Mouse (Mus musculus) C2C12 (cell line): ENCODE results near the gene Tbx1.

ENCODE experiments used
- CEBPB ChIP-seq: IDR thresholded peaks from one replicate; pipeline ENCODE4 v1.6.1; 2011; ENCODE audit warnings: low read depth, mild to moderate bottlenecking, control low read depth, moderate library complexity
- CTCF ChIP-seq: IDR thresholded peaks from one replicate; pipeline ENCODE4 v1.5.1; 2011; ENCODE audit not compliant: control insufficient read depth, insufficient read depth, insufficient read length
- FOSL1 ChIP-seq: IDR thresholded peaks from one replicate; pipeline ENCODE4 v1.8.0; 2011; ENCODE audit warnings: mild to moderate bottlenecking, low read length; ENCODE audit not compliant: poor library complexity, insufficient read depth, severe bottlenecking
- MAX ChIP-seq: IDR thresholded peaks from one replicate; pipeline ENCODE4 v1.6.1; 2011; ENCODE audit warnings: mild to moderate bottlenecking, control low read depth
- MYOD1 ChIP-seq: IDR thresholded peaks from one replicate; pipeline ENCODE4 v1.6.1; 2011; ENCODE audit warnings: low read depth; ENCODE audit not compliant: control insufficient read depth, insufficient read length
- MYOG ChIP-seq: IDR thresholded peaks from one replicate; pipeline ENCODE4 v1.6.1; 2011; ENCODE audit not compliant: control insufficient read depth, insufficient read length; ENCODE audit errors: extremely low read depth
- USF1 ChIP-seq: IDR thresholded peaks from one replicate; pipeline ENCODE4 v1.6.1; 2011; ENCODE audit warnings: low read depth, mild to moderate bottlenecking, control low read depth, moderate library complexity

DNA sequence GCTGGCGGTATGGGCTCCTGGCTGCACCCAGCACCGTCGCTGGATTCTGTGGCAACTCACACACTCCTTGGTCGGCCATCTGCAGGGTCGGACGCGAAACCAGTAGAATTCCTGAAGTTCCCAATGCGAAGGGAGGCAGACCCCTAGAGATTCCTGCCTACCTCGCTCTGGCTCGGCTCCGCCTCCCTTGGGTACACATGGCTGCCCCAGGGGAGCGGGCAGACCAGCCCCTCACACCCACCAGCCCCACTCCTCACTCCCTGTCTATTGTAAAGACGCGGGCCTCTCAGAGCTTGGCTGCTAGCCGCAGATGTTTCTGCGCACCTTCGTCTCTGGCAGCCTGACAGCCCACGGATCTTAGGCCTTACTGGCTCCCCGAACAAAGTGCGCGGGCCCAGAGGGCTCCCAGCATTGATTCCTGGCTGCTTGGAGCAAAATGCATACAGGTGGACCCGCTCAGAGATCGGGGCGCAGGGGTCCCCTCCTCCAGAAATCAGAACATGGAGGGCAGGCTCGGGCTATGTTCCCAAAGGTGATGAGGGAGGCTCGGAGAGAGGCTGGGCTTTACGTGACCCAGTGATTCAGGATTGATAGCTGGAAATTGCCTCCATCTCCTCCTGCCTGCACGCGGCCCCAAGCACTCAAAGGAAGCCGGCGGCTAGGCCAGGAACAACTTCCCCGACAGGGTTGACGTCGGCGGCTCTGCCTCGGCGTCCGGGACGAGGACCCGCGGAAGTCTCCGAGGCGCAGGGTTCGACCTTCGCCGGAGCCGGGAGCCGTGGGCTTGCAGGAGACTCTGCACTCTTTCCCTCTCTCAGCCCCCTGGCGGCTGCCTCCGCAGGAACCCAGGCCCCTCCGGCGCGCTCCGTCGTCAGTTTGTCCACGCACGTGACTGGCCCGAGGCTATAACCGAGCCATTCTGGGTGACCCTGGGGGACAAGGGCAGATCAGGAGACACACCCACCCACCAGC lies 862 bp upstream of the Tbx1 start:
- no peak for TF ChIP-seq CTCF
- TF ChIP-seq MAX = no peak
- TF ChIP-seq USF1 = no peak
- TF ChIP-seq CEBPB = no peak
- no peak for TF ChIP-seq FOSL1
- no peak for TF ChIP-seq MYOD1
- TF ChIP-seq MYOG = no peak
